Mouse (Mus musculus) B cell, adult 2 months (primary cell): Measurements from ENCODE around the gene Dnajb1.

Source experiments
- DNase-seq, 2 experiments: peaks; one replicate each; pipeline ENCODE4 v3.0.0; 2022

The Dnajb1 gene

DNA sequence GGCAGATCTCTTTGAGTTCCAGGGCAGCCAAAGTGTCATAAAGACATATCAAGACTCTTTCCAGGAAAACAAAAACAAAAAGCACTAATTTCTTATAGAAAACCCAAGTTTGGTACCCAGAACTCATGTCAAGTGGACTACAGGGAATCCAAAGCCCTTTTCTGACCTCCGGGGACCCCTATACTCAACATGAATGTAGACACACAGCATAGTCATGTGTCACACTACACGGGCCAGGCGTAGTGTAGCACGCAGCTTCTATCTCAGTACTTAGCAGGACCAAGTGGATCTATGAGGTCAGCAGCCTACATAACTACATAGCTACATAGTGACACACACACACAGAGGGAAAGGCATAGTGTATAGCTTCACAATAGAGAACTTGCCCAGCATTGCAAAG is 5.7 kb downstream of the Dnajb1 start:
- no peak for DNase-seq

GRCm38 (mm10) chr8:83616625-83617024 is 8.6 kb downstream of the Dnajb1 start:
- DNase-seq = no peak

DNA sequence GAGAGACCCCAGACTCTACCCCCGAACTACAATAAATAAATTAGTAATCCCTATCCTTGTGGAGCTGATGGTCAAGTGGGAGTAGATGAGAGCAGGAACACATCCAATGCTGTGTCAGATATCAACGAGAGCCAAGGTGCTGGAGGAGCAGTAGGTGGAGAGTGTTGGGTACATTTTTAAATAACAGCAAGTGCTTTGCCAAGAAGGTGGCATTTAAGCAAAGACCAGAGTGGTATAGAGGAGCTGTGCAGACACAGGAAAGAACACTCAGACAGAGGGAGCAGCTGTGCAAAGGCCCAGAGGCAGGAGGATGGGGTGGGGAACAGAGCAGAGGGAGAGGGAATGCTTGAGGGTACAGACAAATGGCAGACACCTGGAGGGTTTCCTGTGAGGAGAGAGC is 9.1 kb downstream of the Dnajb1 start:
- DNase-seq = no peak

- DNase-seq = no peak
These were observed 10.6 kb downstream of the Dnajb1 start for GRCm38 (mm10) chr8:83618566-83618965.

- DNase-seq = no peak
These were observed 11.7 kb downstream of the Dnajb1 start for GRCm38 (mm10) chr8:83619568-83620285.

DNA sequence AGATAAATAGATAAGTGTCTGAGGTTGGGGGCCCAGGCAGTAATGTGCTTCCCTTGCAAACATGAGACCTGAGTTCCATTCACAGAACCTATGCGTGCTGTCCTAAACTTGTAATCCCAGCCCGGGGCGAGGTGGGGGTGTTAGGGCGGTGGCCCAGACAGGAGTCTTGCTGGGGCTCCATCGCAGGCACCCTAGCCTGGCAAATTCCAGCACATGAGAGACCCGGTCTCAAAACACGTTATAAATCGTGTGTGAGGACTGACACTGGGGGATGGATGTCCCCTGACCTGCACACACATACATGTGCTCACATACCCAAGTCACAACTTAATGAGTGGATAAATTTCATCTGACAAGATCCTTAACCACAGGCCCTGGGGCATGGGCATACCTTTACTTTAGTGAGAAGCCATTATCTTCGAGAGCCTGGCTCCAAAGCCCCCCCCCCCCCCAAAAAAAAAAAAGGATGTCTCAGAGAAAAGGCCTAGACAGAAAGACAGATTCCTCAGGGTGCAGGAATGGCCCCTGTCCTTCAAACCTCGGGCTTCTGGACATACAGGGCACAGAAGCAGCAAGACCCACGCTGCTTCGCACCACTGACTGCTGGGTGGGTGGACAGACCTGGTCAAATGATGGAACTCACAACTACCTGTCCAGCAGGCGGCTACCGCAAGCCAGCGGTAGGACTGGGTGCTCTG is 13.8 kb downstream of the Dnajb1 start:
- DNase-seq = no peak

DNA sequence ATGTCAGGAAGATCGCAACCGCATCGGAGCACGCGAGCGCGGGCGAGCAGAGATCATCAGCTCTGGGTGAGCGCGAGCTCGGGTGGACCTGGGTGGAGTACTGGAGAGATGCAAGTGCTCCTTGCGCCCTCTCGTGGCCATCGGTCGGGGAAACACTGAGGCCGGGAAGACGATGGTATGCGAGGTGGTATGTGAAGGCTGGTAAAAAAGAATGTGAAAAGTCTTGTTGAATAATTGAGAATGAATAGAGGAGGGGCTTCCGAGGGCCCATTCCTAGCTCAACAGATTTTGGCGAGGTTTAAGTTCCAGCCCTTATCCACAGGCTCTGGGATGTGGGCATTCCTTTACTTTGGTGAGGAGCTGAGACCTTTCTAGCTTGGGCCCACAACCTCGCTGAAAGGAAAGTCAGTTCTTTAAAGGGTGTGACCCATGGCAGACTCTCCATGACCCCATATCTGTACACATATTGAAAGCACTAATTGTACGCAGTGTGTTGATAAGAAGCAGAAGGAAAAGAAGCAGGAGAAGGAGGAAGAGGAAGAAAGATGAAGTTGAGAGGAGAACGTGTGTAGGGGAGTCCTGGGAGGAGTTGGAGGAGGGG is 14.5 kb downstream of the Dnajb1 start:
- peak; percentile 88 to 90 for DNase-seq

DNA sequence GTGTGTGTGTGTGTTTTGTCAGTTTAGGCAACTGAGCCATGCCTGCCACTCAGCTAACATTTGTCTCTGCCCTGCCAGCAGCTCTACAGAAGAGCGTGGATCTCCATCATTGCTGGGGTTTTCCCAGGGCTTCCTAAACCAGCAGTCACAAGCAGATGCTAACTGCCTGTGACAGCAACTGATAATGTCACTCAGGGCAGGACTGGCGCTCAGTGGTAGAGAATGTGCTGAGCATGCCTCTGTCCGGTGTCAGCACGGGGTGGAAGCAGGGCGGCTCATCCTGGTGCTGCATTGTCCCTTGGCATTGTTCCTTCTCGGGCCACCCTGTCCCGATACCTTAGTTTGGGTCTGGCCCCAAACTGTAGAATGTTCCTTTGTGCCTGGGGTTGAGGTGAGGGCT is 15.6 kb downstream of the Dnajb1 start:
- no peak for DNase-seq

- DNase-seq = no peak
These were observed 16.7 kb downstream of the Dnajb1 start for GRCm38 (mm10) chr8:83624739-83625138.

DNA sequence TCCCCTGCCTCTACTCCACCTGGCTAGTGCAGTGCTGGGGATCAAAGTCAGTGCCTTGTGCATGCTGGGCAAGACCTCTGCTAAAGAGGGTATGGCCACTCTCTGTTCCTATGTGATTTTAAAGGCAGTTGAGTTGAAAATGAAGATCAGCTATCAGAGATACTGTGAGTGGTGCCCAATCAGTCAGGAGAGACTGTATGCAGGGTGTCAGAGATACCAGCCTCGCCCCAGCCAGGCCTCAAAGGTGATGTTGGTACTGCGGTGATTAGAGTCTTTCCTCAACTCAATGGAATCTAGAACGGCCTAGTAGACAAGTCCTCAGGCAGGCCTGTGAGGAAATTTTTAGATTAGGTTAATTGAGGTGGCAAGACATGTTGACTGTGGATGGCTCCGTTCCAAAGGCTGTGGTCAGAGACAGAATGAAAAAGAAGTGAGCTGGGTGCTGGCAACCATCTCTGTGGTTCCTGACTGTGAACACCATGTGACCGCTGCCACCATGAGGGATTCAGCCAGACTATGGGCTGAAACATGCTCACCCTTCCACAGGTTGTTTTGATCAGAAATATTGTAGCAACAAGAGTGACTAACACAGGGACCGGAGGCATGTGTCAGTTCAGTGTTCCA is 17.8 kb downstream of the Dnajb1 start:
- DNase-seq = no peak

DNA sequence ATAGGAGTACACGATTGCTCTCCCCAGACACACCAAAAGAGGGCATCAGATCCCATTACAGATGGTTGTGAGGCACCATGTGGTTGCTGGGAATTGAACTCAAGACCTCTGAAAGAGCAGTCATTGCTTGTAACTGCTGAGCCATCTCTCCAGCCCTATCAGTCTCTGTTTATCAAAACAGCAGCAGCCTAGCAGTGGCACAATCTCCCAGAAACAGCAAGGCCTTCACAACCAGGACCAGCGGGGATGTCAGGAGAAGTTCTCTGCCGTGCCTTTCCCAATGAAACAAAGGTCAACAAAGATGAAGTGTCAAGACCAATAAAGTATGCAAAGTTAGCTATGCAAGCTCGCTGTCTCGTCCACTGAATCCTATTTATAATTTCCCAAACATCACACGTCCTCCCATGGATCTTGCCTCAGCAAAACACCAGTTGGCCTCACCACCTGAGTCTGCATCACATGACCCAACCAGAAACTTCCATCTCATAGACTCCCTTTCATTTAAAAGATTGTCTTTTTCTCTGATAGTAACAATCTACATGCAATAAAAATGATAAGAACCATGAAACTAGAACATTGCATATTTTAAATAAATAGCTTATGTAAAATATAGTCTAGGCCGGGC is 24.2 kb downstream of the Dnajb1 start:
- DNase-seq = no peak

DNA sequence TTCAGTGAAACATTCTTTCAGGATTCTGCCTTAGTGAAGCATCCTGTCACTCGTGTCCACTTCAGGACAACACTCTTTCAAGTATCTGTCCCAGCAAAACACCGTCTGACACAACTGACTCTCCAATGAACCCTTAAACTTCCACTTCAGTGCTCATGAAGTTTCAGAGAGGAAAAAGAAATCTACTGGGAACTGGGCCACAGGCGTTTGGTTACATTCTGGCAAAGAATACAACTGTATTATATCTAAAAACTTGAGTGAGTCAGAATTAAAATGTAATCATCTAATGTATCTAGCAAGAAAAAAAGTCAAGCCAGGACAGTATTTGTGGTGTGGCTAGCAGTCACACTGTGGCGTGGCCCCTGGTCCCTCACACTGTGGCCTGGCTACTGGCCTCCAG is 30.9 kb downstream of the Dnajb1 start:
- DNase-seq = no peak

DNA sequence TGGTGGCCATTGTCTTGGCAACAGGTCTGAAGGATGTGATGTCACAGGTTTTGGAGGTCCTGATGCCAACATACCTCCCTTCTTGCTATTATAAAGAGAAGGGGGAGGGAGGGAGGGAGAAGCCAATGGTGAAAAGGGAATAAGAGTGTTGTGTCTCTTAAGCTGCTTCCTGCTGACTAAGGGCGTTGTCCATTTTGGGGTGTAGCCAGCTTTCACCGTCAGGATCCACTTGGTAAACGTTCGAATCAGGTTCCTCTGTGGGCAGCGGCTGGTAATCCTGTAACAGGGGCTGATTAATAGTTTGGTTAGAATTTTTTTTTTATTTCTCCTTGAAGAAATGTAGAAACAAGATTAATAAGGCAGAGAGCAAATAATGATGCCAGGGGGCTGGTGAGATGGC is 31.7 kb downstream of the Dnajb1 start:
- DNase-seq = no peak

DNA sequence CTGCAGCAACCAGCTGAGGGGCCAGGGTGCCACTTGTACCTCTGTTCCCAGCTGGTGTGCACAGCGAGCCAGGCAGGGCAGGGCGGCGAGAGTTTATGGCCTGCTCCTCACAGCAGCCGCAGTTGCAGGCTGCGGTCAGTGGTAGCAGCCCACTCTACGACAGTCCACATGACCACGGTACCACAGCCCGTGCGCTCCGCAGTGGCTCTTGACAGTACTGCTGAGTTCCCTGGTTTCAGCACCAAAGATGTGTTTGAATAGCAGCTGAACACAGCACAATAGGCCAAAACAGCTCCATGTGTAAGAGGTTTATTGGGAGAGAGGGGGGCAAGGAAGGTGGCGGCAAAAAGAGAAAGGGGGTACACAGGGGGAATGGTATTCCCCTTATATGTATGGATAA is 39.5 kb downstream of the Dnajb1 start:
- DNase-seq = no peak

GRCm38 (mm10) chr8:83648031-83648430 is 40.0 kb downstream of the Dnajb1 start:
- no peak for DNase-seq

GRCm38 (mm10) chr8:83649699-83650098 is 41.7 kb downstream of the Dnajb1 start:
- no peak for DNase-seq

DNA sequence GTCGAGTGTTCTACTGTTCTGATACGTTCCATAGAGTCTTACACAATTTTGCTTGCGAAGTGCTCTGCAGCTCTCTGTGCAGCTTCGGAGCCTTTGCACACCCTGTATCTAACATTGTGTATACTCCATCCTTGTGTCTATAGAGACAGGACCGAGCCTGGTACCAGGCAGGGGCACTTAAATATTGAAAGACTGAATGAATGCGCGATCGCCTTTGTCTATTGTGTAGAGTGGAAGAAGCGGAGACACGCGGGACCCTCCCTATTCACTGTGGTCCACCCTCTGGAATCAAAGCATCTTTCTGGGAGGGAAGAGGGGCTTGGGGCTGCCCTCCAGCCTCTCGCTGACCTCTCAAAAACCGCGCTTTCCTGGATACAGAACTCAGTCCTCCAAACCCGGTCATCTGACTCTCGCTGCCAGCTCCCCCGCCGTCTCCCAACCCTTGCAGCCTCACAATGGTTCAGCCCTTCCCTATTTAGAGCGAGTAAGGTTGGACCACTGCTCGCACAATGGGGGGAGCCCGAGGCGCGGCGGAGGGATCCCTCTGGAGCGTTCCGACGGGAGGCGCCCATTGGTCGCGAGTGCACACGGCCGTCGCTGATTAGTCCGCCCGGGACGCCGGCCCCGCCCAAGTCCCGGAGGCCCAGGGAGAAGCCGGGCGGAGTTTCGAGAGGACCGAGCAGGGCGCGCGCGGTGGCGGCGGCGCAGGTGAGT is 44.2 kb downstream of the Dnajb1 start, which contains the start of gene Gipc1:
Gene Gipc1 (plus strand): TSS at position 648 of the 714 bp plus-strand sequence.
- peak; percentile 94 to 96 for DNase-seq

DNA sequence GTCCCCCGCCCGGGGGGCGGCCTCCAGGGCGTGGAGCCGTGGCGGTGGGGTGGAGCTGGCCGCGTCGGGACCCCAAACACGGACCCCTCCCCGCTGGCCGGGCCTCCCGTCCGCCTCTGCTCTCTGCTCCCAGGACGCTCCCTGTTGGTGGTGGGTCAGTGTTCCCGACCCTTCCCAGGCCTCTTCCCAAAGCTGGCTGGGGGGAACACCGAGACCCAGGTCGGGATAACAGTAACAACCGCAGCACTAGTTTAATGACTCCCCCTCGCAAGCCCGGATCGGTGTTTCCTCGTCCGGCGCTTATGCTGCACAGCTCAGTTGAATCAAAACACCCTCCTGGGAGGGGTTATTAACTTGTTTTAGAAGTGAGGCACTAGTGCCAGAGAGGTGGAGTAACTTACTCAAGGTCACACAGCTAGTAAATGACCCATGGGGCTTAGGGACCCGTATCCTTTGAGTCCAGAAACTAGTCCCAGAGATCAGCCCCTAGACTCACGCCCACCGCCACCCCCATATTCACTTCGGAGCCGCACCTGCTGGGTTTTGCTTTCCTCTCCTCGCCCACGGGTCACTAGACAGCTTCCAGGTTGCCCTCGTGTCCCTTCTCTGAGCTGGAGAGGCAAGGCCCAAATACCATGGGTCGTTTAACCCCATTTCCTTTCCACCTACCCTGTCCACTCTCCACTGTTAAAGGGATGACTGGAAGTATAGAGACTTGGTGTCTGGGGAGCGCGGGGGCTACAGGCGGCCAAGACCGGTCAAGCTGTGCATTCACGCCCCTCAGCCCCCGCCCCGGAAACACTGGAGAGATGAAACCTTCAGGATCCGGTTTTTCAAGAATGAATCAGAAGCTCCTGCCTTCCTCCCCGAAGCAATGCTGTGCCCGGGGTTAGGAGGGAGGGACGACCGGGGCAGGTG is 45.0 kb downstream of the Dnajb1 start:
- peak in 1 of 2 experiments; percentile 47 for DNase-seq

GRCm38 (mm10) chr8:83653662-83654017 is 45.6 kb downstream of the Dnajb1 start:
- no peak for DNase-seq

- no peak for DNase-seq
These were observed 46.7 kb downstream of the Dnajb1 start for GRCm38 (mm10) chr8:83654725-83655124.

DNA sequence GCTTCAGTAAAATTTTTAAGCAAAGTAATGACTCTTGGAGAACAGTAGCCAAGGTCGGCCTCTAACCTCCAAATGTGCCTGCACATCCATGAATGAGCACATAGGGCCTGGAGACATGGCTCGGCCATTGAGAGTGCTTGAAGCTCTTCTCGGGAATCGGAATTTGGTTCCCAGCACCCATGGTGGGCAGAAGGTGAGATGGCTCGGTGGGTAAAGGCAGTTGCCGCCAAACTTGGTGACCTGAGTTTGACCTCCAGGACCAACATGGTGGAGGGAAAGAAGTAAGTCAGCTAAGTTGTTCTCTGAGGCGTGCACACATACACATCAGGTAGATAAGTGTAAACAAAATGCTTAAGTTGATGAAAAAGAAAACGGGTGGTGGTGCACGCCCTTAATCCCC is 48.0 kb downstream of the Dnajb1 start:
- no peak for DNase-seq
